In the genomic region with DNA sequence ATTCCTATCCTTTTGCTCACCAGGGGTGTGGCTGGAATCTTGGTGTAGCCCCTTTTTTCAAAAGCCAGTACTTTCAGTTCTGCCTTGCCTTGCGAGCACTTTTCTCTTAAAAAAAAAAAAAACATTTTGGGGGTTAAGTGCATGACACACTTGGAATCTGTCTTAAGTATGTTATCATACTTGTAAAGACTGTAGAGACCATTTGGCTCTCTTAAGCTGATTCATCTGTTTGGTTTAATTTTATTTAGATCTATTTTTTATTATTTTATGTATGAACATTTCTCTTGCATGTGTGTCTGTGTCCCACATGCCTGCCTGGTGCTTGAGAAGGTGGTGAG, we compare ENCODE assay signal across 8 mouse cellular contexts. TPM values are rescaled to one million over a fixed set of nuclear protein-coding genes. Genes with fewer than 3 reads are reported as not detected.
DNase-seq lines count a peak whose midpoint lies in the region; ATAC-seq lines count a peak whose summit lies in the region.

No protein-coding gene starts in this region.

- H3K27me3 ChIP-seq in kidney, embryonic 14.5 days (ENCODE audit: control insufficient read depth, insufficient read depth, low read length), result no peaks in the 10 kb centered on the region
- H3K27me3 ChIP-seq in hindbrain, embryonic 12.5 days, result no peaks in the 10 kb centered on the region
- no peaks in the 10 kb centered on the region for H3K27me3 ChIP-seq in midbrain, embryonic 15.5 days (replicated peaks)

- peak overlapping the region; percentile 48 for H3K4me3 ChIP-seq in kidney, embryonic 14.5 days (ENCODE audit: low read length)
- peak overlapping the region; percentile 49 for H3K4me3 ChIP-seq in hindbrain, embryonic 12.5 days
- H3K4me3 ChIP-seq in midbrain, embryonic 15.5 days, result peak overlapping the region; percentile 54

- no peaks in the 10 kb centered on the region for H3K4me1 ChIP-seq in kidney, embryonic 14.5 days (ENCODE audit: control insufficient read depth, insufficient read depth, low read length)
- H3K4me1 ChIP-seq in hindbrain, embryonic 12.5 days, result no peaks in the 10 kb centered on the region
- H3K4me1 ChIP-seq in midbrain, embryonic 15.5 days, result no peaks in the 10 kb centered on the region

- no peaks in the 10 kb centered on the region for H3K36me3 ChIP-seq in kidney, embryonic 14.5 days (ENCODE audit: control insufficient read depth, insufficient read depth, low read length)
- no peaks in the 10 kb centered on the region for H3K36me3 ChIP-seq in hindbrain, embryonic 12.5 days
- no peaks in the 10 kb centered on the region for H3K36me3 ChIP-seq in midbrain, embryonic 15.5 days (replicated peaks)

- no peaks in the 10 kb centered on the region for H3K9me3 ChIP-seq in kidney, embryonic 14.5 days (ENCODE audit: control insufficient read depth, low read length)
- no peaks in the 10 kb centered on the region for H3K9me3 ChIP-seq in hindbrain, embryonic 12.5 days (replicated peaks)
- H3K9me3 ChIP-seq in midbrain, embryonic 15.5 days, result no peaks in the 10 kb centered on the region

- peak overlapping the region; percentile 58; the same call in 1 of the 2 replicates for H3K9ac ChIP-seq in kidney, embryonic 14.5 days (ENCODE audit: low read depth, low read length)
- peak overlapping the region; percentile 43; the same call in 1 of the 2 replicates for H3K9ac ChIP-seq in hindbrain, embryonic 12.5 days
- peak overlapping the region; percentile 71; the same call in 1 of the 2 replicates for H3K9ac ChIP-seq in midbrain, embryonic 15.5 days

- no peak for ATAC-seq in kidney, embryonic 14.5 days (ENCODE audit: low FRiP score, low TSS enrichment)
- ATAC-seq in hindbrain, embryonic 12.5 days (ENCODE audit: low FRiP score), result no peak
- no peak for ATAC-seq in midbrain, embryonic 15.5 days (replicated peaks)

- 47% methylated on average over 1 of the region's 1 CpGs for WGBS in kidney, embryonic 14.5 days
- 40% methylated on average over 1 of the region's 1 CpGs for WGBS in hindbrain, embryonic 12.5 days
- WGBS in midbrain, embryonic 15.5 days, result 40% methylated on average over 1 of the region's 1 CpGs

- no peak overlapping the region for H3K27ac ChIP-seq in kidney, embryonic 14.5 days (ENCODE audit: low read depth, low read length)
- no peak overlapping the region for H3K27ac ChIP-seq in hindbrain, embryonic 12.5 days
- H3K27ac ChIP-seq in midbrain, embryonic 15.5 days, result no peak overlapping the region

- peak overlapping the region; percentile 42 for H3K4me2 ChIP-seq in kidney, embryonic 14.5 days (replicated peaks; ENCODE audit: low read depth, low read length)
- peak overlapping the region; percentile 54 for H3K4me2 ChIP-seq in hindbrain, embryonic 12.5 days (replicated peaks)
- peak overlapping the region; percentile 49 for H3K4me2 ChIP-seq in midbrain, embryonic 15.5 days

- DNase-seq in kidney, adult 8-10 months, result no peak
- peak; percentile 11 for DNase-seq in ZHBTc4 (ENCODE audit: low read depth, low spot score)
- DNase-seq in frontal cortex, postnatal 14 days (ENCODE audit: low spot score in 2 of 2), result no peak
- no peak for DNase-seq in thymus, postnatal 4 days
- no peak for DNase-seq in T-cell, adult 2 months (ENCODE audit: low spot score)

RNA-seq across cellular contexts. Expression of gene Acot9, which starts 0.6 kb away (rescaled TPM):
- polyA plus RNA-seq in kidney, embryonic 14.5 days (2014; fragmentation: Nextera tagmentation; extraction: Ambion mirVana), result 31.8 and 34.8 TPM in 2 replicates
- polyA plus RNA-seq in hindbrain, embryonic 12.5 days (2016; fragmentation: Nextera tagmentation; extraction: Ambion mirVana), result 31.2 and 34.7 TPM in 2 replicates
- 42.2 and 42.5 TPM in 2 replicates for polyA plus RNA-seq in midbrain, embryonic 15.5 days (2015; fragmentation: Nextera tagmentation; extraction: Ambion mirVana)

RNA-seq across cellular contexts. Expression of gene Sat1, which starts 46.6 kb away (rescaled TPM):
- 130 and 140 TPM in 2 replicates for polyA plus RNA-seq in kidney, embryonic 14.5 days (2014; fragmentation: Nextera tagmentation; extraction: Ambion mirVana)
- polyA plus RNA-seq in hindbrain, embryonic 12.5 days (2016; fragmentation: Nextera tagmentation; extraction: Ambion mirVana), result 72.1 and 78.5 TPM in 2 replicates
- polyA plus RNA-seq in midbrain, embryonic 15.5 days (2015; fragmentation: Nextera tagmentation; extraction: Ambion mirVana), result 71.5 and 74.2 TPM in 2 replicates
